Mouse (Mus musculus): Measurements from ENCODE around the gene Hebp2. TPM values are rescaled to one million over a fixed set of nuclear protein-coding genes. Genes with fewer than 3 reads are reported as not detected.
A peak's percentile ranks its signal among the peaks of the same experiment; 100 is the strongest.

The Hebp2 gene
- total and polyA plus RNA-seq, 3 experiments = 0.08 TPM; not detected in 2

GRCm38 (mm10) chr10:18526851-18527675 lies 18.8 kb downstream of the Hebp2 start:
- H3K4me3 ChIP-seq (replicated peaks in 1 of 3; ENCODE audit: low read depth in 2 of 3, low read length in 2 of 3, poor library complexity in 1 of 3) = no peak overlapping the region
- no peak overlapping the region for H3K27ac ChIP-seq (ENCODE audit: insufficient read depth, low read depth)
- peak overlapping the region; percentile 96 for H3K4me2 ChIP-seq (ENCODE audit: insufficient read depth, low read depth, poor library complexity, severe bottlenecking)
- dilution Hi-C loops (cut with MboI; ENCODE audit: extremely low pct_ligation_motif_present, extremely low pct_unique_long_range_greater_than_20kb, low sequenced_read_pairs) (no loop called here), in situ Hi-C loops (cut with MboI; ENCODE audit: low pct_ligation_motif_present, low pct_unique_long_range_greater_than_20kb, low sequenced_read_pairs) (no loop called here)
- no peaks in the 10 kb centered on the region for H3K27me3 ChIP-seq (replicated peaks)
- DNase-seq (ENCODE audit: extremely low read depth) = no peak
- TF ChIP-seq EP300 (IDR thresholded peaks at IDR 0.05; ENCODE audit: low read length) (no peak), MXI1 (IDR thresholded peaks at IDR 0.05; ENCODE audit: low read depth, low read length) (no peak), ZMIZ1 (IDR thresholded peaks at IDR 0.05; ENCODE audit: low read depth, low read length) (no peak), CTCF (conservative IDR thresholded peaks at IDR 0.05 in 1 of 2, IDR thresholded peaks at IDR 0.05 in 1 of 2; ENCODE audit: low read depth in 2 of 2, low read length in 2 of 2) (no peak), TBP (conservative IDR thresholded peaks at IDR 0.05; ENCODE audit: low read depth, low read length) (no peak), HCFC1 (IDR thresholded peaks at IDR 0.05; ENCODE audit: low read depth, low read length) (no peak)
- no peak overlapping the region for H3K9ac ChIP-seq (ENCODE audit: insufficient read depth, low read depth)
- H3K9me3 ChIP-seq (replicated peaks; ENCODE audit: low read length) = no peaks in the 10 kb centered on the region
- H3K36me3 ChIP-seq (replicated peaks in 1 of 2; ENCODE audit: control insufficient read depth in 1 of 2, insufficient read depth in 1 of 2, low read length in 1 of 2) = no peaks in the 10 kb centered on the region
- no peaks in the 10 kb centered on the region for H3K79me2 ChIP-seq (replicated peaks; ENCODE audit: control insufficient read depth, extremely low read depth, insufficient read depth, poor library complexity, severe bottlenecking)
- no peaks in the 10 kb centered on the region for H3K4me1 ChIP-seq (ENCODE audit: control insufficient read depth in 1 of 2, insufficient read depth in 2 of 2)

- dilution Hi-C loops (cut with MboI; ENCODE audit: extremely low pct_ligation_motif_present, extremely low pct_unique_long_range_greater_than_20kb, low sequenced_read_pairs) = no loop called here
- Histone ChIP-seq H3K4me3 (replicated peaks in 1 of 3; ENCODE audit: low read depth in 2 of 3, low read length in 2 of 3, poor library complexity in 1 of 3) (no peak overlapping the region), H3K4me1 (ENCODE audit: control insufficient read depth in 1 of 2, insufficient read depth in 2 of 2) (no peaks in the 10 kb centered on the region), H3K36me3 (replicated peaks in 1 of 2; ENCODE audit: control insufficient read depth in 1 of 2, insufficient read depth in 1 of 2, low read length in 1 of 2) (no peaks in the 10 kb centered on the region), H3K27ac (ENCODE audit: insufficient read depth, low read depth) (no peak overlapping the region), H3K9ac (ENCODE audit: insufficient read depth, low read depth) (no peak overlapping the region), H3K9me3 (replicated peaks; ENCODE audit: low read length) (no peaks in the 10 kb centered on the region), H3K27me3 (replicated peaks) (no peaks in the 10 kb centered on the region), H3K4me2 (ENCODE audit: insufficient read depth, low read depth, poor library complexity, severe bottlenecking) (no peak overlapping the region), H3K79me2 (replicated peaks; ENCODE audit: control insufficient read depth, extremely low read depth, insufficient read depth, poor library complexity, severe bottlenecking) (no peaks in the 10 kb centered on the region)
- TF ChIP-seq POLR2A (IDR thresholded peaks at IDR 0.05; ENCODE audit: low read depth, low read length) (no peak), ETS1 (conservative IDR thresholded peaks at IDR 0.05; ENCODE audit: low read depth, low read length) (no peak), EP300 (IDR thresholded peaks at IDR 0.05; ENCODE audit: low read length) (no peak), PAX5 (IDR thresholded peaks at IDR 0.05; ENCODE audit: low read length) (no peak), ELF1 (IDR thresholded peaks at IDR 0.05; ENCODE audit: low read depth, low read length) (no peak), NELFE (IDR thresholded peaks at IDR 0.05; ENCODE audit: low read depth, low read length) (no peak), CHD2 (IDR thresholded peaks at IDR 0.05; ENCODE audit: low read length) (no peak), GABPA (IDR thresholded peaks at IDR 0.05; ENCODE audit: insufficient replicate concordance, low read depth, low read length) (no peak), USF1 (IDR thresholded peaks at IDR 0.05; ENCODE audit: low read depth, low read length) (no peak), HCFC1 (IDR thresholded peaks at IDR 0.05; ENCODE audit: low read depth, low read length) (no peak), JUND (conservative IDR thresholded peaks at IDR 0.05; ENCODE audit: low read depth, low read length) (no peak), MAFK (IDR thresholded peaks at IDR 0.05; ENCODE audit: insufficient replicate concordance, low read length) (no peak), MAX (IDR thresholded peaks at IDR 0.05; ENCODE audit: low read length) (no peak)
- in situ Hi-C loops (cut with MboI; ENCODE audit: low pct_ligation_motif_present, low pct_unique_long_range_greater_than_20kb, low sequenced_read_pairs) = no loop called here
- no peak for DNase-seq (ENCODE audit: extremely low read depth)
These were observed 19.6 kb downstream of the Hebp2 start for GRCm38 (mm10) chr10:18526184-18526850.
